Comparison of ENCODE assay signal across 24 mouse cellular contexts in the genomic region with DNA sequence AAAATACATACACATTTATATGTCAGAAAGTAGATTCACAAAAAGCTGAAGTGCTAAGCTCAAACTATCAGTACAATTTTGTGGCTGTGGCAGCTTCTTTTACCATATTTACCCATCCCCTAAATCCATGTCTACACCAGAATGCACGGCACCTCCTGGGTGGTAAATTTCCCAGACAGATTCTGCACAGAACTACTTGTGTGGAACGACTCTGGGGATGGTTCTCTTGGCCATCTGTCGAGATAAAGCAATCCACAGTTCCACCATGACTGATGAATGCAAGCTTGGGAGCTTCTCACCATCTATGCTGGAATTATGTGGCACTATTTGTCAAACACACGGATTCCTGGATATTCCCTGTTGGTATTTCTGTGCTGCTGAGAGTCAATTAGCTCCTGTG.
DNase-seq lines count a peak whose midpoint lies in the region; TF ChIP-seq lines count a peak whose summit lies in the region.
"Had no signal": no experiment of that assay in that cellular context is flagged by ENCODE, and none has a peak within 500 bp of the region (broad histone marks: within the 10 kb centered on the region; RNA-seq: fewer than 3 reads in every experiment).

No protein-coding gene starts in this region.

- TF ChIP-seq POLR2A in kidney, adult 2 months (IDR thresholded peaks at IDR 0.05; ENCODE audit: low read depth, low read length): no peak

- no peak for TF ChIP-seq CTCF in kidney, adult 2 months (conservative IDR thresholded peaks at IDR 0.05; ENCODE audit: insufficient read depth, insufficient read length, low read depth, low read length)

- H3K4me3 ChIP-seq in kidney, adult 2 months (ENCODE audit: insufficient read depth, low read depth, low read length): no peak overlapping the region
- H3K4me3 ChIP-seq: embryonic facial prominence, embryonic 12.5 days; heart, embryonic 13.5 days; kidney, embryonic 15.5 days; limb, embryonic 10.5 days; liver, embryonic 15.5 days; lung, embryonic 15.5 days; megakaryocyte, embryonic 14.5 days; midbrain, embryonic 13.5 days had no signal

- H3K27me3 ChIP-seq in kidney, adult 2 months (replicated peaks; ENCODE audit: control insufficient read depth, insufficient read depth, low read length): no peaks in the 10 kb centered on the region
- H3K27me3 ChIP-seq: embryonic facial prominence, embryonic 12.5 days; heart, embryonic 13.5 days; kidney, embryonic 15.5 days; liver, embryonic 15.5 days; lung, embryonic 15.5 days; megakaryocyte, embryonic 14.5 days; midbrain, embryonic 13.5 days had no signal

- DNase-seq in cerebellum, postnatal 10 days: peak; percentile 30 to 43
- DNase-seq in cerebellum, adult 9-10 months: no peak
- DNase-seq in layer of hippocampus, adult 18-20 months (ENCODE audit: low spot score in 2 of 2): peak; percentile 40 to 81
- no peak for DNase-seq in layer of hippocampus, postnatal 25 days (ENCODE audit: extremely low spot score in 1 of 2, low spot score in 1 of 2)
- peak; percentile 16 to 33 for DNase-seq in right cerebral cortex, adult 2 months (ENCODE audit: low spot score in 2 of 2)
- DNase-seq in right cerebral cortex, postnatal 14 days: no peak
- DNase-seq in kidney, postnatal 25 days: no peak
- DNase-seq in kidney, adult 2 months: no peak
- DNase-seq: adrenal gland, postnatal 25 days; forebrain, postnatal 0 days; gastrocnemius, postnatal 14 days; heart, adult 18-20 months; heart, postnatal 14 days; liver; lung, postnatal 36 days had no signal

- H3K4me1 ChIP-seq in kidney, adult 2 months (ENCODE audit: control insufficient read depth, insufficient read depth, low read length): no peaks in the 10 kb centered on the region
- H3K4me1 ChIP-seq: embryonic facial prominence, embryonic 12.5 days; limb, embryonic 10.5 days; liver, embryonic 15.5 days; lung, embryonic 15.5 days; megakaryocyte, embryonic 14.5 days had no signal

- WGBS in kidney, adult 2 months: 63% methylated on average over 4 of the region's 4 CpGs

- no peak overlapping the region for H3K27ac ChIP-seq in kidney, adult 2 months (ENCODE audit: insufficient read depth, low read depth, low read length)
- H3K27ac ChIP-seq: embryonic facial prominence, embryonic 12.5 days; heart, embryonic 13.5 days; kidney, embryonic 15.5 days; limb, embryonic 10.5 days; liver, embryonic 15.5 days; lung, embryonic 15.5 days; midbrain, embryonic 13.5 days; stomach, postnatal 0 days had no signal

- no peaks in the 10 kb centered on the region for H3K36me3 ChIP-seq in kidney, adult 2 months (ENCODE audit: control insufficient read depth, insufficient read depth, low read length)
- H3K36me3 ChIP-seq: embryonic facial prominence, embryonic 12.5 days; heart, embryonic 13.5 days; kidney, embryonic 15.5 days; limb, embryonic 10.5 days; liver, embryonic 15.5 days; lung, embryonic 15.5 days; midbrain, embryonic 13.5 days had no signal

Comparison
In these comparisons a context has a peak if more than half of its experiments do, and no peak if none do; other contexts are left out.
1. DNase-seq: peak in cerebellum, postnatal 10 days (2 of 2), layer of hippocampus, adult 18-20 months (2 of 2) and right cerebral cortex, adult 2 months (2 of 2); none in cerebellum, adult 9-10 months (single experiment), layer of hippocampus, postnatal 25 days (0 of 2), right cerebral cortex, postnatal 14 days (single experiment), kidney, postnatal 25 days (0 of 2) and kidney, adult 2 months (single experiment).